12 mouse cellular contexts compared by ENCODE assay signal in genomic region chr2:155242296-155242855, GRCm38 (mm10). TPM values are rescaled to one million over a fixed set of nuclear protein-coding genes. Genes with fewer than 3 reads are reported as not detected.
DNase-seq lines count a peak whose midpoint lies in the region; ATAC-seq and TF ChIP-seq lines count a peak whose summit lies in the region.
"Had no signal": no experiment of that assay in that cellular context is flagged by ENCODE, and none has a peak within 500 bp of the region (broad histone marks: within the 10 kb centered on the region; RNA-seq: fewer than 3 reads in every experiment).

No protein-coding gene starts in this region.

- no peaks in the 10 kb centered on the region for H3K9me3 ChIP-seq in neural tube, embryonic 15.5 days (replicated peaks)
- H3K9me3 ChIP-seq: neural tube, embryonic 13.5 days had no signal

- peak; percentile 30 for DNase-seq in cerebellum, adult 9-11 months
- DNase-seq in cerebellum, adult 11-12 months: no peak
- peak; percentile 79 for DNase-seq in adipocyte (ENCODE audit: low spot score)
- peak; percentile 40 to 47 for DNase-seq in heart, adult 2 months
- DNase-seq in lung, postnatal 25 days (ENCODE audit: low spot score): peak; percentile 25
- DNase-seq in layer of hippocampus, postnatal 36 days: no peak
- no peak for DNase-seq in yolk sac, embryonic 10.5 days (ENCODE audit: low spot score)
- DNase-seq: kidney, adult 18-20 months had no signal

- no peak for TF ChIP-seq POLR2A in heart, adult 2 months (IDR thresholded peaks at IDR 0.05; ENCODE audit: insufficient read depth, low read depth, low read length)

- peak overlapping the region; percentile 48; the same call in 1 of the 2 replicates for H3K27ac ChIP-seq in heart, adult 2 months
- H3K27ac ChIP-seq in neural tube, embryonic 15.5 days (replicated peaks): no peak overlapping the region
- H3K27ac ChIP-seq: macrophage; neural tube, embryonic 13.5 days had no signal

- intact Hi-C loops in heart, adult 2 months (cut with DNase I): no loop called here

- no peak for TF ChIP-seq CTCF in heart, adult 2 months (IDR thresholded peaks at IDR 0.05)

- no peak overlapping the region for H3K4me2 ChIP-seq in neural tube, embryonic 15.5 days
- H3K4me2 ChIP-seq: neural tube, embryonic 13.5 days had no signal

- no peaks in the 10 kb centered on the region for H3K27me3 ChIP-seq in heart, adult 2 months (ENCODE audit: control insufficient read depth, insufficient read depth, low read length)
- no peaks in the 10 kb centered on the region for H3K27me3 ChIP-seq in neural tube, embryonic 15.5 days (replicated peaks)
- H3K27me3 ChIP-seq: neural tube, embryonic 13.5 days had no signal

- no peak overlapping the region for H3K4me3 ChIP-seq in heart, adult 2 months
- no peak overlapping the region for H3K4me3 ChIP-seq in neural tube, embryonic 15.5 days (replicated peaks)
- H3K4me3 ChIP-seq: neural tube, embryonic 13.5 days had no signal

- no peak for TF ChIP-seq EP300 in heart, adult 2 months (IDR thresholded peaks at IDR 0.05; ENCODE audit: insufficient read depth, low read depth, low read length)

- peaks cover 4% of the 10 kb centered on the region for H3K36me3 ChIP-seq in heart, adult 2 months (ENCODE audit: control insufficient read depth, insufficient read depth, low read length)
- H3K36me3 ChIP-seq in neural tube, embryonic 15.5 days: peaks cover 51% of the 10 kb centered on the region

- H3K79me2 ChIP-seq in heart, adult 2 months (replicated peaks; ENCODE audit: control insufficient read depth, insufficient read depth, low read length): peaks cover 3% of the 10 kb centered on the region; the same call in 1 of the 2 replicates

- no peak for ATAC-seq in neural tube, embryonic 15.5 days (ENCODE audit: low FRiP score)
- ATAC-seq: CD4-positive, CD25-positive, alpha-beta regulatory T cell, adult 4 months had no signal

- 40% methylated on average over 7 of the region's 7 CpGs for WGBS in heart, adult 2 months
- WGBS in neural tube, embryonic 15.5 days: 92% methylated on average over 7 of the region's 7 CpGs

- H3K9ac ChIP-seq in heart, adult 2 months (ENCODE audit: low read depth, low read length): no peak overlapping the region
- H3K9ac ChIP-seq in neural tube, embryonic 15.5 days (replicated peaks): no peak overlapping the region
- H3K9ac ChIP-seq: neural tube, embryonic 13.5 days had no signal

- peaks cover 10% of the 10 kb centered on the region for H3K4me1 ChIP-seq in heart, adult 2 months (ENCODE audit: control insufficient read depth, insufficient read depth, low read length)
- H3K4me1 ChIP-seq in neural tube, embryonic 15.5 days: peaks cover 20% of the 10 kb centered on the region

RNA-seq across cellular contexts. Expression of gene Dynlrb1, which starts 6.0 kb away (rescaled TPM):
- 100 to 1,000 TPM; 163 to 165 TPM for total RNA-seq in heart, adult 2 months (2021)
- polyA plus RNA-seq in heart, adult 2 months (2012; rRNA removed): 359 and 543 TPM in 2 replicates
- polyA plus RNA-seq in neural tube, embryonic 15.5 days (2015; fragmentation: Nextera tagmentation; extraction: Ambion mirVana): 675 and 765 TPM in 2 replicates
- total RNA-seq in layer of hippocampus, postnatal 36 days (2021): 100 to 1,000 TPM; 288 to 301 TPM

RNA-seq across cellular contexts. Expression of gene Map1lc3a, which starts 33.7 kb away (rescaled TPM):
- 100 to 1,000 TPM; 713 to 821 TPM for total RNA-seq in heart, adult 2 months (2021)
- polyA plus RNA-seq in heart, adult 2 months (2012; rRNA removed): 933 and 1,030 TPM in 2 replicates
- 588 and 743 TPM in 2 replicates for polyA plus RNA-seq in neural tube, embryonic 15.5 days (2015; fragmentation: Nextera tagmentation; extraction: Ambion mirVana)
- total RNA-seq in layer of hippocampus, postnatal 36 days (2021): 100 to 1,000 TPM; 229 to 254 TPM

Comparison
In these comparisons a context has a peak if more than half of its experiments do, and no peak if none do; other contexts are left out.
1. DNase-seq: peak in cerebellum, adult 9-11 months (single experiment), adipocyte (single experiment), heart, adult 2 months (2 of 2) and lung, postnatal 25 days (single experiment); none in cerebellum, adult 11-12 months (single experiment), layer of hippocampus, postnatal 36 days (0 of 2) and yolk sac, embryonic 10.5 days (single experiment).